Mouse (Mus musculus): ENCODE data around the gene Nmb. TPM values are rescaled to one million over a fixed set of nuclear protein-coding genes. Genes with fewer than 3 reads are reported as not detected.

Gene Nmb
- polyA plus RNA-seq, 1 experiment: 2.1 TPM

- TF ChIP-seq GATA1 (IDR thresholded peaks at IDR 0.05; ENCODE audit: low read length): no peak
These were observed 1.1 kb downstream of the Nmb start for GRCm38 (mm10) chr7:80903625-80904422.

- no peak for TF ChIP-seq GATA1 (IDR thresholded peaks at IDR 0.05; ENCODE audit: low read length)
These were observed 3.2 kb downstream of the Nmb start for GRCm38 (mm10) chr7:80901541-80902274.

- TF ChIP-seq GATA1 (IDR thresholded peaks at IDR 0.05; ENCODE audit: low read length): no peak
These were observed 3.9 kb downstream of the Nmb start, which contains the start of gene Wdr73 for GRCm38 (mm10) chr7:80900944-80901501. Gene Wdr73, minus strand, starts transcription at chr7:80901269.

GRCm38 (mm10) chr7:80897721-80898120 is 7.2 kb downstream of the Nmb start:
- no peak for TF ChIP-seq GATA1 (IDR thresholded peaks at IDR 0.05; ENCODE audit: low read length)

DNA sequence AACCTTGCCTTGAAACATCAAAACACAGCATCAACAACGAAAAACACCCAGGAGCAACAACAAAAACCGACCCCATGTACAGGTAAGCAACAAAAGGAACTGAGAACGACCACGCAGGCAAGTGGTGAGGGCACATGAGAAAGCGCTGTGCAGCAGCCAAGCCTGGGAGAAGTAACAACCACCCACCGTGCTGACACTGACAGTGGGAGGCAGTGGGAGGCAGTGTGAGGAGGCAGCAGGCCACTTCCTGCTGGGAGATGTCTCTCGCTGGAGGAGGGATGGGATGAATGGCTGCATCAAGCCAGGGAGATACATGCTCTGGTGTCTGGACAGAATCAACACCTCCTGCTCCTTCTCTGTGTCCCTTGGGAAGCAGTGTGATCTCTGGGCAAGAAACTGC is 7.7 kb downstream of the Nmb start:
- no peak for TF ChIP-seq GATA1 (IDR thresholded peaks at IDR 0.05; ENCODE audit: low read length)

- TF ChIP-seq GATA1 (IDR thresholded peaks at IDR 0.05; ENCODE audit: low read length): no peak
These were observed 9.9 kb downstream of the Nmb start for GRCm38 (mm10) chr7:80894815-80895519.

GRCm38 (mm10) chr7:80894196-80894595 is 10.7 kb downstream of the Nmb start:
- no peak for TF ChIP-seq GATA1 (IDR thresholded peaks at IDR 0.05; ENCODE audit: low read length)

GRCm38 (mm10) chr7:80893753-80894129 is 11.1 kb downstream of the Nmb start:
- no peak for TF ChIP-seq GATA1 (IDR thresholded peaks at IDR 0.05; ENCODE audit: low read length)

- TF ChIP-seq GATA1 (IDR thresholded peaks at IDR 0.05; ENCODE audit: low read length): no peak
These were observed 11.7 kb downstream of the Nmb start for GRCm38 (mm10) chr7:80893086-80893752.

DNA sequence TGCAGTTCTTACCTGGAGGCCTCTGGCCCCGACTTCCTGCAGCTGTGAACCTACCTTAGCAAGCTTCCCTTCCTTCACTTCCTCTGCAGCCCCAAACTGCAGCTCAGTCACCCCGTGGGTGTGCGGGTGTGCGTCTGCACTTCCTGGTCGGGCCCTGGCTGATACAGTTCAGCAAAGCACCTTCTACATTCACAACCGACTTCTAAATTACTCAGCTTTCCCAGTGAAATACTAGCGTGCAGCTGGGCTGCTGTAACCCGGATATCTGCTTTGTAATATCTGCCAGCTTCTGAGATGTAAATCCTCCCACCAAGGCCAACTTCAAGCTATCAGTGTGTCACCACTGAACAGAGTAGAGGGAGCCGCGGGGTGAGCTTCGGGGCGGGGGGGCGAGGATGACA is 15.0 kb downstream of the Nmb start:
- no peak for TF ChIP-seq GATA1 (IDR thresholded peaks at IDR 0.05; ENCODE audit: low read length)

GRCm38 (mm10) chr7:80889021-80889511 is 15.8 kb downstream of the Nmb start:
- no peak for TF ChIP-seq GATA1 (IDR thresholded peaks at IDR 0.05; ENCODE audit: low read length)

- TF ChIP-seq GATA1 (IDR thresholded peaks at IDR 0.05; ENCODE audit: low read length): no peak
These were observed 16.3 kb downstream of the Nmb start for GRCm38 (mm10) chr7:80888595-80888994.

- no peak for TF ChIP-seq GATA1 (IDR thresholded peaks at IDR 0.05; ENCODE audit: low read length)
These were observed 19.2 kb downstream of the Nmb start for GRCm38 (mm10) chr7:80885666-80886065.

GRCm38 (mm10) chr7:80882830-80883505 is 21.9 kb downstream of the Nmb start:
- TF ChIP-seq GATA1 (IDR thresholded peaks at IDR 0.05; ENCODE audit: low read length): no peak
